Mouse (Mus musculus) limb, embryonic 12.5 days (tissue): ENCODE measurements at regions not wholly inside any gene's neighbourhood (a gene's known extent, or its start where the extent isn't known, plus 50 kb on each side); places are given as distances from the start of the nearest gene placed in this dataset.
A peak's percentile ranks its signal among the peaks of the same experiment; 100 is the strongest.

Experiments used
- ATAC-seq: fragments of 200-750 bp; cut with Nextera tagmentation; 2 replicates; pipeline ENCODE4 v1.8.0; 2017; ENCODE audit warnings: low read depth, moderate TSS enrichment; ENCODE audit not compliant: insufficient number of reproducible peaks, insufficient read depth, low FRiP score, low TSS enrichment
- H3K27ac ChIP-seq: fragments of 300-500 bp; sonication (generic); 2 replicates; pipeline ENCODE4 v1.5.1; 2016; ENCODE audit warnings: mild to moderate bottlenecking, moderate library complexity
- H3K27me3 ChIP-seq: fragments of 300-500 bp; sonication (generic); 2 replicates; pipeline ENCODE4 v1.6.1; 2016; ENCODE audit warnings: mild to moderate bottlenecking, moderate library complexity
- H3K36me3 ChIP-seq: fragments of 300-500 bp; sonication (generic); 2 replicates; pipeline ENCODE4 v1.6.1; 2016; ENCODE audit warnings: mild to moderate bottlenecking, moderate library complexity
- H3K4me1 ChIP-seq: fragments of 300-500 bp; sonication (generic); replicated peaks from 2 replicates; pipeline ENCODE4 v1.6.1; 2016
- H3K4me2 ChIP-seq: fragments of 300-500 bp; sonication (generic); 2 replicates; pipeline ENCODE4 v1.6.1; 2016; ENCODE audit warnings: mild to moderate bottlenecking, moderate library complexity
- H3K4me3 ChIP-seq: fragments of 300-500 bp; sonication (generic); replicated peaks from 2 replicates; pipeline ENCODE4 v1.5.1; 2016; ENCODE audit warnings: mild to moderate bottlenecking
- H3K9ac ChIP-seq: fragments of 300-500 bp; sonication (generic); replicated peaks from 2 replicates; pipeline ENCODE4 v1.6.1; 2016; ENCODE audit warnings: mild to moderate bottlenecking, moderate library complexity
- H3K9me3 ChIP-seq: fragments of 300-500 bp; sonication (generic); 2 replicates; pipeline ENCODE4 v1.6.1; 2016; ENCODE audit warnings: mild to moderate bottlenecking, moderate library complexity
- WGBS: fragments of 180-500 bp; shearing (Covaris S2); methylation state at CpG from one replicate; pipeline ENCODE4 v1.1.7; 2016; 5-methylcytosine and 5-hydroxymethylcytosine counted together

GRCm38 (mm10) chr5:53329591-53329990 is 62.7 kb downstream of the Smim20 start:
- H3K4me2 ChIP-seq: no peak overlapping the region
- peaks cover 5% of the 10 kb centered on the region; the same call in 1 of the 2 replicates for H3K27me3 ChIP-seq
- no peaks in the 10 kb centered on the region for H3K9me3 ChIP-seq
- no peak overlapping the region for H3K27ac ChIP-seq
- no peaks in the 10 kb centered on the region for H3K36me3 ChIP-seq
- 85% methylated on average over 2 of the region's 2 CpGs for WGBS
- H3K9ac ChIP-seq: no peak overlapping the region
- peaks cover 12% of the 10 kb centered on the region; the same call in 1 of the 2 replicates for H3K4me1 ChIP-seq
- no peak overlapping the region for H3K4me3 ChIP-seq
- ATAC-seq: no peak

- no peaks in the 10 kb centered on the region for H3K36me3 ChIP-seq
- ATAC-seq: no peak
- no peak overlapping the region for H3K9ac ChIP-seq
- no peaks in the 10 kb centered on the region for H3K4me1 ChIP-seq
- 89% methylated on average over 6 of the region's 6 CpGs for WGBS
- no peaks in the 10 kb centered on the region for H3K27me3 ChIP-seq
- H3K9me3 ChIP-seq: no peaks in the 10 kb centered on the region
- H3K27ac ChIP-seq: no peak overlapping the region
- H3K4me3 ChIP-seq: no peak overlapping the region
- H3K4me2 ChIP-seq: no peak overlapping the region
These were observed 69.8 kb downstream of the Smim20 start for GRCm38 (mm10) chr5:53336704-53337103.

- Histone ChIP-seq H3K9me3 (no peaks in the 10 kb centered on the region), H3K36me3 (no peaks in the 10 kb centered on the region), H3K4me1 (no peaks in the 10 kb centered on the region), H3K27ac (no peak overlapping the region), H3K27me3 (no peaks in the 10 kb centered on the region), H3K4me3 (no peak overlapping the region), H3K4me2 (no peak overlapping the region), H3K9ac (no peak overlapping the region)
- no peak for ATAC-seq
- 34% methylated on average over 3 of the region's 3 CpGs for WGBS
These were observed 70.9 kb downstream of the Smim20 start for GRCm38 (mm10) chr5:53337816-53338215.

GRCm38 (mm10) chr5:53345164-53345563 is 78.3 kb downstream of the Smim20 start:
- H3K36me3 ChIP-seq: no peaks in the 10 kb centered on the region
- no peaks in the 10 kb centered on the region for H3K9me3 ChIP-seq
- H3K4me2 ChIP-seq: no peak overlapping the region
- no peak overlapping the region for H3K27ac ChIP-seq
- no peak for ATAC-seq
- WGBS: 87% methylated on average over 8 of the region's 8 CpGs
- no peak overlapping the region for H3K9ac ChIP-seq
- peaks cover 3% of the 10 kb centered on the region; the same call in 1 of the 2 replicates for H3K4me1 ChIP-seq
- no peaks in the 10 kb centered on the region; the same call in 1 of the 2 replicates for H3K27me3 ChIP-seq
- no peak overlapping the region for H3K4me3 ChIP-seq

- H3K9ac ChIP-seq: no peak overlapping the region
- no peak overlapping the region for H3K4me3 ChIP-seq
- H3K36me3 ChIP-seq: no peaks in the 10 kb centered on the region
- H3K4me2 ChIP-seq: no peak overlapping the region
- no peaks in the 10 kb centered on the region for H3K9me3 ChIP-seq
- H3K27me3 ChIP-seq: no peaks in the 10 kb centered on the region; the same call in 1 of the 2 replicates
- no peak overlapping the region for H3K27ac ChIP-seq
- no peak for ATAC-seq
- 57% methylated on average over 8 of the region's 8 CpGs for WGBS
- H3K4me1 ChIP-seq: peaks cover 3% of the 10 kb centered on the region; the same call in 1 of the 2 replicates
These were observed 79.1 kb downstream of the Smim20 start for GRCm38 (mm10) chr5:53346028-53346427.

GRCm38 (mm10) chr5:53346756-53347155 is 79.9 kb downstream of the Smim20 start:
- Histone ChIP-seq H3K27me3 (no peaks in the 10 kb centered on the region; the same call in 1 of the 2 replicates), H3K27ac (no peak overlapping the region), H3K9ac (no peak overlapping the region), H3K4me1 (peaks cover 3% of the 10 kb centered on the region; the same call in 1 of the 2 replicates), H3K9me3 (no peaks in the 10 kb centered on the region), H3K4me3 (no peak overlapping the region), H3K36me3 (no peaks in the 10 kb centered on the region), H3K4me2 (no peak overlapping the region)
- ATAC-seq: no peak
- WGBS: 60% methylated on average over 8 of the region's 8 CpGs

GRCm38 (mm10) chr5:53352852-53353251 is 86.0 kb downstream of the Smim20 start:
- Histone ChIP-seq H3K9me3 (no peaks in the 10 kb centered on the region), H3K36me3 (no peaks in the 10 kb centered on the region), H3K27me3 (peaks cover 15% of the 10 kb centered on the region), H3K27ac (no peak overlapping the region), H3K4me2 (no peak overlapping the region), H3K4me1 (peaks cover 6% of the 10 kb centered on the region; the same call in 1 of the 2 replicates), H3K4me3 (no peak overlapping the region), H3K9ac (no peak overlapping the region)
- no peak for ATAC-seq
- 39% methylated on average over 4 of the region's 4 CpGs for WGBS

- H3K36me3 ChIP-seq: no peaks in the 10 kb centered on the region
- H3K4me1 ChIP-seq: peaks cover 6% of the 10 kb centered on the region; the same call in 1 of the 2 replicates
- 90% methylated on average over 3 of the region's 3 CpGs for WGBS
- no peak for ATAC-seq
- H3K9ac ChIP-seq: no peak overlapping the region
- H3K4me2 ChIP-seq: no peak overlapping the region
- no peaks in the 10 kb centered on the region for H3K9me3 ChIP-seq
- no peak overlapping the region for H3K4me3 ChIP-seq
- peaks cover 20% of the 10 kb centered on the region for H3K27me3 ChIP-seq
- no peak overlapping the region for H3K27ac ChIP-seq
These were observed 87.4 kb downstream of the Smim20 start for GRCm38 (mm10) chr5:53354296-53354695.

GRCm38 (mm10) chr5:53355069-53355468 is 88.2 kb downstream of the Smim20 start:
- Histone ChIP-seq H3K4me3 (no peak overlapping the region), H3K36me3 (no peaks in the 10 kb centered on the region), H3K9ac (no peak overlapping the region), H3K9me3 (no peaks in the 10 kb centered on the region), H3K27ac (no peak overlapping the region), H3K4me1 (peaks cover 6% of the 10 kb centered on the region; the same call in 1 of the 2 replicates), H3K27me3 (peaks cover 23% of the 10 kb centered on the region), H3K4me2 (0 out of 2 replicates have a peak overlapping the region, but pooled peaks have one; percentile 19)
- peak; percentile 70 for ATAC-seq
- 1% methylated on average over 6 of the region's 6 CpGs for WGBS

- H3K4me1 ChIP-seq: peaks cover 6% of the 10 kb centered on the region; the same call in 1 of the 2 replicates
- 63% methylated on average over 7 of the region's 7 CpGs for WGBS
- H3K9ac ChIP-seq: no peak overlapping the region
- H3K27me3 ChIP-seq: peaks cover 23% of the 10 kb centered on the region
- no peaks in the 10 kb centered on the region for H3K36me3 ChIP-seq
- H3K4me2 ChIP-seq: no peak overlapping the region
- no peak for ATAC-seq
- no peak overlapping the region for H3K4me3 ChIP-seq
- no peak overlapping the region for H3K27ac ChIP-seq
- H3K9me3 ChIP-seq: no peaks in the 10 kb centered on the region
These were observed 90.3 kb downstream of the Smim20 start for GRCm38 (mm10) chr5:53357086-53357608.

GRCm38 (mm10) chr5:53358181-53358580 is 91.3 kb downstream of the Smim20 start:
- peaks cover 6% of the 10 kb centered on the region; the same call in 1 of the 2 replicates for H3K4me1 ChIP-seq
- peaks cover 18% of the 10 kb centered on the region for H3K27me3 ChIP-seq
- no peaks in the 10 kb centered on the region for H3K36me3 ChIP-seq
- H3K27ac ChIP-seq: no peak overlapping the region
- no peak overlapping the region for H3K9ac ChIP-seq
- no peak overlapping the region for H3K4me3 ChIP-seq
- 55% methylated on average over 4 of the region's 4 CpGs for WGBS
- H3K9me3 ChIP-seq: no peaks in the 10 kb centered on the region
- no peak overlapping the region for H3K4me2 ChIP-seq
- no peak for ATAC-seq

GRCm38 (mm10) chr5:53359887-53360286 is 93.0 kb downstream of the Smim20 start:
- Histone ChIP-seq H3K4me1 (peaks cover 5% of the 10 kb centered on the region; the same call in 1 of the 2 replicates), H3K27ac (no peak overlapping the region), H3K36me3 (no peaks in the 10 kb centered on the region), H3K9me3 (no peaks in the 10 kb centered on the region), H3K9ac (no peak overlapping the region), H3K27me3 (peaks cover 19% of the 10 kb centered on the region), H3K4me3 (no peak overlapping the region), H3K4me2 (no peak overlapping the region)
- no peak for ATAC-seq
- WGBS: 74% methylated on average over 12 of the region's 12 CpGs
